Mouse (Mus musculus): ENCODE measurements at regions not wholly inside any gene's neighbourhood (a gene's known extent, or its start where the extent isn't known, plus 50 kb on each side); places are given as distances from the start of the nearest gene placed in this dataset.

DNA sequence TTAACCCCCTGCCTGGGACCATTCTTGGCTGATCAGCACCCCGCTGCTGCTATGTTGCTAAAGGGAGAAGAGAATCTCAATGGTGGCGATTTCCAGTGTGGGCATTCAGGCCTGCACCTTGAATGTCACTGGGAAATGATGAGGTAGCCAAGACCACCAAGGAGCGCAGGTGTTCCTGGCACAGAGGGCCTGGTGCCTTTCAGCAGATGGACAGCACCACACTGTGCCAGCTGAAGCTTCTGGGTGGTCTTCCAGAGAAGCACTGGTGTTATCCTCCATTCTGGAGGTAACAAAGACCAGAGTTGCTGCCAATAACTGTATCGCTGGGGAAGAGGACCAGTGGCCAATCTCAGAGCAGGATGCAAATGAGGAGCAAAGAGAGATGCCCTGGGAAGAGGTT is 338.5 kb downstream of the Lmo4 start:
- no peak for TF ChIP-seq NELFE (IDR thresholded peaks at IDR 0.05; ENCODE audit: low read depth, low read length)
- TF ChIP-seq ELF1 (IDR thresholded peaks at IDR 0.05; ENCODE audit: low read depth, low read length) = no peak
- TF ChIP-seq CHD1 (IDR thresholded peaks at IDR 0.05; ENCODE audit: low read depth, low read length) = no peak
- TF ChIP-seq CHD2 (IDR thresholded peaks at IDR 0.05; ENCODE audit: low read length) = no peak
- TF ChIP-seq USF2 (IDR thresholded peaks at IDR 0.05; ENCODE audit: borderline replicate concordance in 1 of 2, insufficient read depth in 1 of 2, low read depth in 1 of 2, low read length in 2 of 2) = no peak
- no peak for TF ChIP-seq MAFK (IDR thresholded peaks at IDR 0.05; ENCODE audit: borderline replicate concordance, low read depth, low read length)
- TF ChIP-seq JUND (IDR thresholded peaks at IDR 0.05; ENCODE audit: low read depth, low read length) = no peak
- TF ChIP-seq CTCF (IDR thresholded peaks at IDR 0.05 in 2 of 3, conservative IDR thresholded peaks at IDR 0.05 in 1 of 3; ENCODE audit: control insufficient read depth in 1 of 3, insufficient read depth in 1 of 3, low read depth in 2 of 3, low read length in 3 of 3, poor library complexity in 1 of 3, severe bottlenecking in 1 of 3) = no peak
- TF ChIP-seq ZNF384 (IDR thresholded peaks at IDR 0.05; ENCODE audit: low read depth, low read length) = no peak
- TF ChIP-seq POLR2A (IDR thresholded peaks at IDR 0.05; ENCODE audit: control insufficient read depth in 1 of 2, insufficient read depth in 1 of 2, low read depth in 1 of 2, low read length in 2 of 2, poor library complexity in 1 of 2) = no peak
- no peak for TF ChIP-seq ZC3H11A (IDR thresholded peaks at IDR 0.05; ENCODE audit: low read depth, low read length)
- TF ChIP-seq USF1 (IDR thresholded peaks at IDR 0.05; ENCODE audit: low read depth, low read length) = no peak
- no peak for TF ChIP-seq GATA1 (IDR thresholded peaks at IDR 0.05; ENCODE audit: low read depth, low read length)
- no peak for TF ChIP-seq TBP (IDR thresholded peaks at IDR 0.05; ENCODE audit: low read depth, low read length)
